Mouse (Mus musculus) mammary gland, adult 2 months (tissue): ENCODE measurements around the gene Hsd3b2. TPM values are rescaled to one million over a fixed set of nuclear protein-coding genes. Genes with fewer than 3 reads are reported as not detected.

Source experiments
- polyA plus RNA-seq: library from polyadenylated mRNA; depleted of rRNA; stranded (reverse); fragments of >200 nt; gene quantifications from 2 replicates; pipeline ENCODE4 v1.2.3, GENCODE M21; 2012; ENCODE audit warnings: low replicate concordance; rRNA removed

The Hsd3b2 gene
- 0.11 TPM in 1 of 2 replicates, not detected in the other for polyA plus RNA-seq

DNA sequence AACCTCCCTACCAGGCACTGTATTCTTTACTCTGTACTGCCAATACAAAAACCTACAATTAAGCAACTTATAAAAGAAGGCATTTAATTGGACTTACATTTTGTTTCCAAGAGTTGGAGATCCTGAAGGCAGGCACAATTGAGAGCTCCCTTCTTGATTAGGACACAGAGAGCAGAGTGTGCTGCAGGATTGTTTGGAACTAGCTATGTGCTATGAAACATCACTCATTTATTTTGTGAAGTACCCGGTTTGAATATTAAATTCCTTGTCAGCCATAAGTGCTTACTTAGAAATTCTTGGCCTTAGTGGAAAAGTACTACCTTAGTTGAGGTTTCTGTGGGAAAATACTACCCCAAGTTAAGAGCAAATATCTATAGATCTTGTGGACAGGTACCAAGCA, at the start of gene Hsd3b2:
Hsd3b2 (minus strand) TSS at position 168 of the 400 bp plus-strand sequence.

Other genes with a start within 250 kb of the Hsd3b2 start
- gene Hsd3b4, start 214.0 kb downstream of the Hsd3b2 start, polyA plus RNA-seq = 0.09 TPM in 1 of 2 replicates, not detected in the other
- gene Gm10681, start 135.7 kb downstream of the Hsd3b2 start, polyA plus RNA-seq = 0.09 TPM in 1 of 2 replicates, not detected in the other
- 0.50 TPM in 1 of 2 replicates, not detected in the other for gene Hsd3b5, start 94.3 kb downstream of the Hsd3b2 start, polyA plus RNA-seq
- gene Hsd3b3, start 38.6 kb upstream of the Hsd3b2 start, polyA plus RNA-seq = 0.92 TPM in 1 of 2 replicates, not detected in the other
- gene Hsd3b6, start 89.9 kb upstream of the Hsd3b2 start, polyA plus RNA-seq = 0.69 TPM in 1 of 2 replicates, not detected in the other
- 0.09 TPM in 1 of 2 replicates, not detected in the other for gene Hsd3b1, start 135.3 kb upstream of the Hsd3b2 start, polyA plus RNA-seq
- gene Hao2, start 168.7 kb upstream of the Hsd3b2 start, polyA plus RNA-seq = not detected in 2 replicates